Mouse (Mus musculus) retina, adult 2 months (tissue): Measurements from ENCODE around the gene Smok2b.
"Not testable (repeated sequence)": the region's sequence is repeated elsewhere in the genome, so short reads cannot be mapped to it uniquely, and the experiment has no call there.

Experiments used
- DNase-seq: peaks from one replicate; pipeline ENCODE4 v3.0.0-alpha.2; 2012; ENCODE audit warnings: low read depth, low spot score

Gene Smok2b

GRCm38 (mm10) chr17:13240807-13241727 is 11.0 kb downstream of the Smok2b start:
- DNase-seq: not testable (repeated sequence)

- not testable (repeated sequence) for DNase-seq
Observed at GRCm38 (mm10) chr17:13254786-13255185, 24.7 kb downstream of the Smok2b start.
